Mouse (Mus musculus) kidney, postnatal 36 days (tissue): Measurements from ENCODE around the gene Vmn1r16.
A peak's percentile ranks its signal among the peaks of the same experiment; 100 is the strongest.

ENCODE experiments used
- DNase-seq, 2 experiments: peaks; one replicate each; pipeline ENCODE4 v3.0.0; 2021 to 2022; ENCODE audit warnings: mixed read lengths in 2 of 2

Gene Vmn1r16

GRCm38 (mm10) chr6:57329394-57329793, at the start of gene Vmn1r16:
Gene Vmn1r16 (minus strand): TSS chr6:57329494.
- DNase-seq, result no peak

GRCm38 (mm10) chr6:57367496-57367895, 38.2 kb upstream of the Vmn1r16 start:
- DNase-seq, result peak; percentile 10 to 11

GRCm38 (mm10) chr6:57365866-57366265, 36.6 kb upstream of the Vmn1r16 start:
- DNase-seq, result peak in 1 of 2 experiments; percentile 10

- no peak for DNase-seq
Observed at GRCm38 (mm10) chr6:57363627-57364026, 34.3 kb upstream of the Vmn1r16 start, which contains the start of gene Vmn1r17. Gene Vmn1r17 (minus strand): TSS chr6:57363727.

GRCm38 (mm10) chr6:57356864-57357263, 27.6 kb upstream of the Vmn1r16 start:
- DNase-seq, result no peak

- no peak for DNase-seq
Observed at GRCm38 (mm10) chr6:57326176-57326575, 3.1 kb downstream of the Vmn1r16 start.

- no peak for DNase-seq
Observed at GRCm38 (mm10) chr6:57278952-57279351, 50.3 kb downstream of the Vmn1r16 start.

GRCm38 (mm10) chr6:57272517-57272916, 56.8 kb downstream of the Vmn1r16 start:
- DNase-seq, result no peak

- DNase-seq, result no peak
Observed at GRCm38 (mm10) chr6:57271881-57272280, 57.4 kb downstream of the Vmn1r16 start.
